Mouse (Mus musculus) hindbrain, embryonic 14.5 days (tissue): ENCODE results near the gene Rest. TPM values are rescaled to one million over a fixed set of nuclear protein-coding genes. Genes with fewer than 3 reads are reported as not detected.

ENCODE experiments used
- ATAC-seq: fragments of 200-750 bp; cut with Nextera tagmentation; 2 replicates; pipeline ENCODE4 v1.8.0; 2017; ENCODE audit warnings: moderate number of reproducible peaks, mild to moderate bottlenecking, moderate TSS enrichment, moderate library complexity; ENCODE audit not compliant: low FRiP score
- DNase-seq: peaks from one replicate; pipeline ENCODE4 v3.0.0-alpha.2; 2015; ENCODE audit warnings: low spot score
- H3K27ac ChIP-seq: fragments of 300-500 bp; sonication (generic); 2 replicates; pipeline ENCODE4 v1.5.1; 2014; ENCODE audit warnings: mild to moderate bottlenecking, moderate library complexity
- H3K27me3 ChIP-seq: fragments of 300-500 bp; sonication (generic); 2 replicates; pipeline ENCODE4 v1.6.1; 2014; ENCODE audit warnings: mild to moderate bottlenecking, low read length, mixed read lengths; ENCODE audit not compliant: control insufficient read depth, insufficient read depth
- H3K36me3 ChIP-seq: fragments of 300-500 bp; sonication (generic); replicated peaks from 2 replicates; pipeline ENCODE4 v1.6.1; 2014; ENCODE audit not compliant: control insufficient read depth, insufficient read depth
- H3K4me1 ChIP-seq: fragments of 300-500 bp; sonication (generic); replicated peaks from 2 replicates; pipeline ENCODE4 v1.6.1; 2014; ENCODE audit warnings: antibody characterized with exemption, low read length, mixed read lengths; ENCODE audit not compliant: control insufficient read depth, insufficient read depth
- H3K4me2 ChIP-seq: fragments of 300-500 bp; sonication (generic); replicated peaks from 2 replicates; pipeline ENCODE4 v1.6.1; 2014; ENCODE audit warnings: mild to moderate bottlenecking, moderate library complexity
- H3K4me3 ChIP-seq: fragments of 300-500 bp; sonication (generic); replicated peaks from 2 replicates; pipeline ENCODE4 v1.5.1; 2014; ENCODE audit warnings: mild to moderate bottlenecking, low read length
- H3K9ac ChIP-seq: fragments of 300-500 bp; sonication (generic); 2 replicates; pipeline ENCODE4 v1.6.1; 2014
- H3K9me3 ChIP-seq: fragments of 300-500 bp; sonication (generic); 2 replicates; pipeline ENCODE4 v1.6.1; 2016; ENCODE audit warnings: low read length; ENCODE audit not compliant: control insufficient read depth
- WGBS: fragments of 180-500 bp; shearing (Covaris S2); extraction: QIAGEN DNeasy Blood & Tissue Kit; methylation state at CpG from one replicate; pipeline ENCODE4 v1.1.7; 2014; 5-methylcytosine and 5-hydroxymethylcytosine counted together
- polyA plus RNA-seq: library from polyadenylated mRNA; unstranded; fragments of >200 nt; fragmentation: Nextera tagmentation; extraction: Ambion mirVana; gene quantifications from 2 replicates; pipeline ENCODE4 v1.2.1, GENCODE M21; 2014

The Rest gene
- polyA plus RNA-seq, 1 experiment from 2014 or later, result 8.6 TPM

DNA sequence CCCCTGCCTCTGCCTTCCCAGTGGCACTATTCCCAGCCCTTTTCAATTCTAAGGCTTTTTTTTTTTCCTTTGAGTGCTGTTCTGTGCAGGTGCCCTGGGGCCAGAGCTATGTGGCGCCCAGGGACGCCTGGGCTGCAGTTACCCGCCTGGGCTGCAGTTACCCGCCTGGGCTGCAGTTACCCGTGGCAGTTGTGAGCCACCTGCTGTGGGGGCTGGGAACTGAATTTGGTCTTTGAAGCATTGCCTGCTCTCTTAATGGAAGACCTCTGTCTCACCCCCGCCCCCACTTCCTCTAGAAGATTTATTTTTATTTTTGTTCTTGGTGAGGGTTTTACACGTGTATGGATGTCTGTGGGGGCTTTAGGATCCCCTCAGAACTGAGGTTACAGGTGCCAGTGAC, 7.9 kb downstream of the Rest start:
- Histone ChIP-seq H3K9me3 (no peaks in the 10 kb centered on the region), H3K36me3 (peaks cover 37% of the 10 kb centered on the region), H3K27me3 (no peaks in the 10 kb centered on the region), H3K9ac (no peak overlapping the region), H3K4me2 (no peak overlapping the region), H3K4me1 (no peaks in the 10 kb centered on the region), H3K4me3 (no peak overlapping the region), H3K27ac (no peak overlapping the region)
- DNase-seq (no peak), ATAC-seq (no peak)
- WGBS, result 78% methylated on average over 7 of the region's 7 CpGs

DNA sequence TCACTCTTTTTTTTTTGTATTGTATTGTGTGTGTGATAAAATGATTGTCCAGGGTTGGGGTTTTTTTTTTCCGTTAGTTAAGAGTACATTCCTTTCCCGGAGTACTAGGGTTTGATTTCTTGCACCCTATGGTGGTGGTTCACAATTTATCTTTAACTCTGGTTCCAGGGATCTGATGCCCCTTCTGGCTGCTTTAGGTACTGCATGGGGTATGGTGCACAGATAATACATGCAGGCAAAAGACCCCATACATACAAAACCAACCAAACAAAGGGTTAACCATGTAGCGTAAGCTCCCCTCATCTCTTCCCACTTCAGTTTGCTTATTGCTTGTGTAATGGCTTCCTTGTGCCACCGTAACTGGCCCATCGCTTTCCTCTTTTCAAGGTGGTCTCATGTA, 10.7 kb downstream of the Rest start:
- no peak for ATAC-seq
- no peaks in the 10 kb centered on the region for H3K4me1 ChIP-seq
- H3K9ac ChIP-seq, result no peak overlapping the region
- H3K27ac ChIP-seq, result no peak overlapping the region
- H3K27me3 ChIP-seq, result no peaks in the 10 kb centered on the region
- DNase-seq, result no peak
- no peak overlapping the region for H3K4me3 ChIP-seq
- no peaks in the 10 kb centered on the region for H3K9me3 ChIP-seq
- 88% methylated on average over 5 of the region's 5 CpGs for WGBS
- peaks cover 31% of the 10 kb centered on the region for H3K36me3 ChIP-seq
- no peak overlapping the region for H3K4me2 ChIP-seq

- WGBS, result 95% methylated on average over 6 of the region's 6 CpGs
- Histone ChIP-seq H3K9me3 (no peaks in the 10 kb centered on the region), H3K4me1 (no peaks in the 10 kb centered on the region), H3K36me3 (peaks cover 40% of the 10 kb centered on the region), H3K27ac (no peak overlapping the region), H3K27me3 (no peaks in the 10 kb centered on the region), H3K9ac (no peak overlapping the region), H3K4me3 (no peak overlapping the region), H3K4me2 (no peak overlapping the region)
- ATAC-seq, result no peak
- no peak for DNase-seq
Observed at GRCm38 (mm10) chr5:77277204-77277603, 11.9 kb downstream of the Rest start.

- Histone ChIP-seq H3K4me3 (no peak overlapping the region), H3K9me3 (no peaks in the 10 kb centered on the region), H3K27me3 (no peaks in the 10 kb centered on the region), H3K4me2 (no peak overlapping the region), H3K27ac (no peak overlapping the region), H3K9ac (no peak overlapping the region), H3K4me1 (no peaks in the 10 kb centered on the region), H3K36me3 (peaks cover 56% of the 10 kb centered on the region)
- WGBS, result 80% methylated on average over 20 of the region's 20 CpGs
- ATAC-seq, result no peak
- DNase-seq, result no peak
Observed at GRCm38 (mm10) chr5:77281518-77282174, 16.4 kb downstream of the Rest start.

GRCm38 (mm10) chr5:77282242-77282641, 17.0 kb downstream of the Rest start:
- Histone ChIP-seq H3K9ac (no peak overlapping the region), H3K9me3 (no peaks in the 10 kb centered on the region), H3K4me1 (no peaks in the 10 kb centered on the region), H3K4me3 (no peak overlapping the region), H3K36me3 (peaks cover 55% of the 10 kb centered on the region), H3K27ac (no peak overlapping the region), H3K4me2 (no peak overlapping the region), H3K27me3 (no peaks in the 10 kb centered on the region)
- ATAC-seq (no peak), DNase-seq (no peak)
- WGBS, result 88% methylated on average over 9 of the region's 9 CpGs

GRCm38 (mm10) chr5:77285685-77286084, 20.4 kb downstream of the Rest start:
- Histone ChIP-seq H3K36me3 (peaks cover 76% of the 10 kb centered on the region), H3K27me3 (no peaks in the 10 kb centered on the region), H3K4me1 (no peaks in the 10 kb centered on the region), H3K9me3 (no peaks in the 10 kb centered on the region), H3K27ac (no peak overlapping the region), H3K4me3 (no peak overlapping the region), H3K4me2 (no peak overlapping the region), H3K9ac (no peak overlapping the region)
- ATAC-seq (no peak), DNase-seq (no peak)
- WGBS, result 83% methylated on average over 7 of the region's 7 CpGs

DNA sequence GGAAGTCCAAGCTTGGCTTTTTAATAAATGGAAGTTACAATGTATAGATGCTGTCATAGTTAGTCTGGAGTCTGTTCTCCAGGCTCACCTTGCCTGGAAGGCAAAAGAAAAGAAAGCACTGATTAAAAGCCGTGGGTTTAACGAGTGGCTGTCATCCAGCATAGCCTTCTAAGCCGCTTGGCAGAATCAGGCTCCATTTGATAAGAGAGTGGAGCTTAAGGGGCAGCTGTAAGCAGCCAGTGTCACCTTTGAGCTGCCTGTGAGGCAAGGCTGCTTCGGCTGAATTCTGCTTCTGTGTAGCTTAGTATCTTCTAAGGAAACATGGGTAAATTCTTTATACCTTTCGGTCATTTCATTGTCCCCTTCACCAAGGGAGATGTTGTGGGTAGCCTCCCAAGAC, 21.6 kb downstream of the Rest start:
- Histone ChIP-seq H3K27me3 (no peaks in the 10 kb centered on the region), H3K4me1 (no peaks in the 10 kb centered on the region), H3K36me3 (peaks cover 71% of the 10 kb centered on the region), H3K4me2 (no peak overlapping the region), H3K9me3 (no peaks in the 10 kb centered on the region), H3K27ac (no peak overlapping the region), H3K9ac (no peak overlapping the region), H3K4me3 (no peak overlapping the region)
- WGBS, result 90% methylated on average over 5 of the region's 5 CpGs
- DNase-seq (no peak), ATAC-seq (no peak)

DNA sequence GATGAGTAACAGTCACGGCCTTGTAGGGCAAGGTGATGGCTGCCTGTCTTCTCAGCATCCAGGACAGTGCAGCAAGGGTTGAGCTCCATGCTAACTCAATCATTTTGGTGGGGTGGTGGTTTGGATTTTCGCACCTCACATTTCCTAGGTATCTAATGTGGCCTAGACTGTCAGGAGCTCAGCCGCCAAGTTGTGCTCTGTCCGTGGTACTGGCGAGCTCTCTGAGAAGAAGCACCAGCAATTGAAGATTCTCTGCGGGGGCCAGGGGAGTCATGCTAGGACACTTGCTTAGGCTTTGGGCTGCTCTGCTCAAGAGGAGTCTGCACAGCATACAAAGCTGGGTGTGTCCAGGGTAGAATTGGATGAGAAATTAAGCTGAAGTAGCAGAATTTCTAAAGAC, 22.6 kb downstream of the Rest start:
- Histone ChIP-seq H3K9me3 (no peaks in the 10 kb centered on the region), H3K4me3 (no peak overlapping the region), H3K27ac (no peak overlapping the region), H3K36me3 (peaks cover 70% of the 10 kb centered on the region), H3K27me3 (no peaks in the 10 kb centered on the region), H3K4me1 (no peaks in the 10 kb centered on the region), H3K9ac (no peak overlapping the region), H3K4me2 (no peak overlapping the region)
- DNase-seq (no peak), ATAC-seq (no peak)
- 89% methylated on average over 6 of the region's 6 CpGs for WGBS

DNA sequence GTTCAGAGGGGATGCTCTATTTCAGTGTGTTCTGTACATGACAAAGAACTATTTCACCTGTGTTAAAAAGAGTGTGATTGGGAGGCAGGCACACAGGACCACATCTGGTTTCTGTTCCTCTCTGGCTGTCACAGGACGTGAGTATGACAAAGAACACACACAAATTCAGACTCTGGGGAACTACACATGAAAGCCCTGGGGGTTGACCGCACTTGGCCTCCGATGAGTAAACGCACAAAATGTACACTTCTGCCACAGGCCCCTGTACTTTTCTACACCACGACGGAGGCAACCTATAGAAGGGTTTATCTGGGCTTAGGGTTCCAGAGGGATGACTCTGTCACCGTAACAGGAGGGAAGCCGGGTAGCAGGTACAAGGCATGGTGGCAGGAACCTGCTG, 24.4 kb downstream of the Rest start:
- 92% methylated on average over 8 of the region's 8 CpGs for WGBS
- DNase-seq (no peak), ATAC-seq (no peak)
- no peaks in the 10 kb centered on the region for H3K9me3 ChIP-seq
- no peaks in the 10 kb centered on the region for H3K27me3 ChIP-seq
- peaks cover 77% of the 10 kb centered on the region for H3K36me3 ChIP-seq
- no peak overlapping the region for H3K4me2 ChIP-seq
- no peak overlapping the region for H3K27ac ChIP-seq
- no peaks in the 10 kb centered on the region for H3K4me1 ChIP-seq
- no peak overlapping the region for H3K9ac ChIP-seq
- H3K4me3 ChIP-seq, result no peak overlapping the region

- Histone ChIP-seq H3K36me3 (peaks cover 80% of the 10 kb centered on the region), H3K4me3 (no peak overlapping the region), H3K9me3 (no peaks in the 10 kb centered on the region), H3K4me2 (no peak overlapping the region), H3K27ac (no peak overlapping the region), H3K4me1 (no peaks in the 10 kb centered on the region), H3K9ac (no peak overlapping the region), H3K27me3 (no peaks in the 10 kb centered on the region)
- no peak for DNase-seq
- WGBS, result 92% methylated on average over 2 of the region's 2 CpGs
- no peak for ATAC-seq
Observed at GRCm38 (mm10) chr5:77290606-77291005, 25.3 kb downstream of the Rest start.
